Mouse (Mus musculus) heart, embryonic 12.5 days (tissue): ENCODE data around the gene Rftn1. TPM values are rescaled to one million over a fixed set of nuclear protein-coding genes. Genes with fewer than 3 reads are reported as not detected.

Experiments
- ATAC-seq: fragments of 200-750 bp; cut with Nextera tagmentation; 2 replicates; pipeline ENCODE4 v1.8.0; 2017; ENCODE audit warnings: moderate TSS enrichment, moderate library complexity; ENCODE audit not compliant: insufficient number of reproducible peaks, low FRiP score
- H3K27ac ChIP-seq: fragments of 300-500 bp; sonication (generic); 2 replicates; pipeline ENCODE4 v1.5.1; 2016; ENCODE audit warnings: mild to moderate bottlenecking, moderate library complexity; ENCODE audit not compliant: poor library complexity, severe bottlenecking
- H3K27me3 ChIP-seq: fragments of 300-500 bp; sonication (generic); replicated peaks from 2 replicates; pipeline ENCODE4 v1.6.1; 2016; ENCODE audit warnings: mild to moderate bottlenecking, moderate library complexity
- H3K36me3 ChIP-seq: fragments of 300-500 bp; sonication (generic); 2 replicates; pipeline ENCODE4 v1.6.1; 2016; ENCODE audit warnings: mild to moderate bottlenecking, moderate library complexity
- H3K4me1 ChIP-seq: fragments of 300-500 bp; sonication (generic); replicated peaks from 2 replicates; pipeline ENCODE4 v1.6.1; 2016; ENCODE audit warnings: mild to moderate bottlenecking
- H3K4me2 ChIP-seq: fragments of 300-500 bp; sonication (generic); 2 replicates; pipeline ENCODE4 v1.6.1; 2016; ENCODE audit warnings: mild to moderate bottlenecking, moderate library complexity
- H3K4me3 ChIP-seq: fragments of 300-500 bp; sonication (generic); 2 replicates; pipeline ENCODE4 v1.5.1; 2016; ENCODE audit warnings: mild to moderate bottlenecking
- H3K9ac ChIP-seq: fragments of 300-500 bp; sonication (generic); 2 replicates; pipeline ENCODE4 v1.6.1; 2016; ENCODE audit warnings: mild to moderate bottlenecking, moderate library complexity
- H3K9me3 ChIP-seq: fragments of 300-500 bp; sonication (generic); replicated peaks from 2 replicates; pipeline ENCODE4 v1.6.1; 2016; ENCODE audit warnings: mild to moderate bottlenecking, moderate library complexity
- WGBS: fragments of 180-500 bp; shearing (Covaris S2); methylation state at CpG from one replicate; pipeline ENCODE4 v1.1.7; 2016; 5-methylcytosine and 5-hydroxymethylcytosine counted together
- polyA plus RNA-seq: library from polyadenylated mRNA; unstranded; fragments of >200 nt; fragmentation: Nextera tagmentation; extraction: Ambion mirVana; gene quantifications from 2 replicates; pipeline ENCODE4 v1.2.1, GENCODE M21; 2016

The Rftn1 gene
- polyA plus RNA-seq, 1 experiment from 2014 or later = 24.2 TPM

DNA sequence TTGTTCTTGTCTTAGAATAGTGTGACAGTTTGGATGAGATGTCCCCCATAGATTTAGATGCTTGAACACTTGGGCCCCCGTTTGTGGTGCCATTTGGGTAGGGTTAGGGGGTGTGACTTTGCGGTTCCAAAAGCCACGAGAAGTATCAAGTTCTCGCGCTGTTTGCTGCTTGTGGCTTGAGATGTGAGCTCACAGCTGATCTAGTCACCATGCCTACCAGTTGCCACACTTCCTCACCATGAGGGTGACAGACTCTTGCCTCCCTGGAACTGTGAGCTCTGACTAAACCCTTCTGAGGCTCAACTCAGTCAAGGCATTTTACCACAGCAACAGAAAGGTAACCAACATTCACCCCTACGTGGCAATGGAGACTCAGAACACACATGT, 118.9 kb downstream of the Rftn1 start:
- Histone ChIP-seq H3K27ac (no peak overlapping the region), H3K4me2 (no peak overlapping the region), H3K27me3 (no peaks in the 10 kb centered on the region), H3K36me3 (peaks cover 7% of the 10 kb centered on the region; the same call in 1 of the 2 replicates), H3K4me1 (peaks cover 10% of the 10 kb centered on the region), H3K9me3 (no peaks in the 10 kb centered on the region), H3K9ac (no peak overlapping the region), H3K4me3 (no peak overlapping the region)
- ATAC-seq = no peak
- 62% methylated on average over 6 of the region's 6 CpGs for WGBS

DNA sequence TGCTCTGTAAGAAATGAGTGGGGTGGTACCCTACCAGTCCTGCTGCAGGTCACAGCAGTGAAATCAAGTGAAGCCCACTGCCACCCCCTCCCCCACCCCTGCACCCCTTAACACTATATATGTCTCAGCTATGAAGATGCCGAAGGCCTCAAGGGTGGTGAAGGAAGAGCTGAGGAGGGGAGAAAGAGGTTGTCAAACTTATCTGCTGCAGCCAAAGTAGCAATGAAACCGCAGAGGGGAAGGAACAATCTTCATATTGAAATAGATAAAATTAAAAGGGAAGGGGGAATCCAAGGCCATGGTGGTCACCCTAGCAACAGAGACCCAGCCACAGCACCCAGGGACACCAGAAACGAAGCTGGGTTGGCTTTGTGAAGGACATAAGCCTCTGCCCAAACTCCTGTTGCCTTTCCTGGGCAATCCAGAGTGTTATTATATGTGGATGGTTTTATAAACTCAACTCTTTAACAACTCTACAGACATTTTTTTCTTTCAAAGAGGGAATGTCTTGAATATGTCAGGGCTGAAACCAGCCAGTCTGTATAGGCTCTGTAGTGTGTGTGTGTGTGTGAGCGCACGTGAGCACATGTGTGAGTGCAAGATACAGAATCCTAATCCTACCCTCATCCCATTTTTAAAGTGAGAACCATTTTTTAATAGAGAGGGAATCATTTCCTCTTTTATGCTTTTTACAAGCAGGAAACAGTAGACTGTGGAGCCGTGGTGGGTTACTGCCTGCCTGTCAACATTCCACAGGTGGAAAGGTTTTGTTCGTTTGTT, 119.5 kb downstream of the Rftn1 start:
- no peaks in the 10 kb centered on the region for H3K9me3 ChIP-seq
- 68% methylated on average over 7 of the region's 7 CpGs for WGBS

DNA sequence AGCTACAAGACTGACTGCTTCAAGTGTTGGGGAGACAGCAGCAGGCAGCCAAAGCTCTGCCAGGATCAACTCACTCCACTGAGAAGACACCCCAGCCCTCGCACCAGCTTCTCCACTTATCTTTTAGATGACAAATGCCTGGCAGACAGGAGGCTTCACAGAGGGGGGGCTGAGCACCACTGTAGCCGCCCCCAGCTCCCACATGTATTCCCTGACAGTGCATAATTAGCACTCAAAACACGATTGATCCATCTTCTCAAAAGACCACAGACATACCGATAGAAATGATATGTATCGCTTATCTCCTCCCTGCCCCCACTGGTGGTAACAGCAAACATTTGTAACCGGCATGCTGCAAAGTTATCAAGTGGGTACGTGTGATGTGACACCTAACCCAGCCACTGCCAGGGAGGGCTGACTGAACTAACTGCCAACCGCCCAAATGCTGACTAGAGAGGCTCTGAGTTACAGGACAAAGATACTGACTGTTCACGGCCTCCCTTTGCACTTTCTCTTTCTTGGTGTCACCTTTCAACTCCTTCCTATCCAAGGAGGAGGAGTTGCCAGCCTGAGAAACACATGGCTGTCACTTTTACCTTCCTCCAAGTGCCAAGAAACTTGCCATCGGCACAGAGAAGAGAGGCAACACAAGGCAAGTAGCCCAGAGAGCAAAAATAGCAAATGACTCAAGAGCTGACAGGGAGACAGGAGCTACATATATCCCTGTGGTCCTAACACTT, 120.4 kb downstream of the Rftn1 start:
- no peaks in the 10 kb centered on the region for H3K27me3 ChIP-seq
- ATAC-seq = peak; percentile 29; the same call in 1 of the 2 replicates
- H3K27ac ChIP-seq = no peak overlapping the region
- peaks cover 7% of the 10 kb centered on the region; the same call in 1 of the 2 replicates for H3K36me3 ChIP-seq
- 7% methylated on average over 10 of the region's 10 CpGs for WGBS
- H3K4me2 ChIP-seq = no peak overlapping the region
- H3K9ac ChIP-seq = no peak overlapping the region
- H3K4me1 ChIP-seq = peaks cover 10% of the 10 kb centered on the region
- H3K9me3 ChIP-seq = no peaks in the 10 kb centered on the region
- H3K4me3 ChIP-seq = no peak overlapping the region

More for the DNA sequence above, 119.5 kb downstream of the Rftn1 start:
- Histone ChIP-seq H3K9ac (no peak overlapping the region), H3K27me3 (no peaks in the 10 kb centered on the region), H3K27ac (no peak overlapping the region), H3K4me2 (no peak overlapping the region), H3K36me3 (peaks cover 7% of the 10 kb centered on the region; the same call in 1 of the 2 replicates), H3K4me3 (no peak overlapping the region), H3K4me1 (peaks cover 10% of the 10 kb centered on the region)
- ATAC-seq = no peak

DNA sequence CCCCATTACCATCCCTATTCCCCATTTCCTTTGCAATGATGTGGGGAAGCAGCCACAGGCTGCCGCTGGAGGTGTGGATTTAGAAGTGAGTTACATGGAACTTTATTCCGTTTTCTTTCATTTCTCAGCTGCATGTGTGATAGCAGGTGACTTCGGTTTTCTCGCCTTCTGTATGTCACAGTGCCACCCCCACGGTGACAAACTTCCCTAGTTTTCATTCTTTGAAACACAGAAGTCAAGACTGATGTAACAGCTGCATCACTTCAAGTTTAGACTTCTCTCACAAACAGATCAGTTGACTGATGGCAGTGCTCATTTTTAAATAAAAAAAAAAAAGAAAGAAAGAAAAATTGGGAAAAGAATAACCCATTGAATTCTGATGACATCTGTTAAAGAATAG, 121.3 kb downstream of the Rftn1 start:
- no peak for ATAC-seq
- Histone ChIP-seq H3K9ac (no peak overlapping the region), H3K9me3 (no peaks in the 10 kb centered on the region), H3K36me3 (peaks cover 7% of the 10 kb centered on the region; the same call in 1 of the 2 replicates), H3K27ac (no peak overlapping the region), H3K4me2 (no peak overlapping the region), H3K27me3 (no peaks in the 10 kb centered on the region), H3K4me3 (no peak overlapping the region), H3K4me1 (peaks cover 10% of the 10 kb centered on the region)
- 72% methylated on average over 5 of the region's 5 CpGs for whole genome bisulfite sequencing

DNA sequence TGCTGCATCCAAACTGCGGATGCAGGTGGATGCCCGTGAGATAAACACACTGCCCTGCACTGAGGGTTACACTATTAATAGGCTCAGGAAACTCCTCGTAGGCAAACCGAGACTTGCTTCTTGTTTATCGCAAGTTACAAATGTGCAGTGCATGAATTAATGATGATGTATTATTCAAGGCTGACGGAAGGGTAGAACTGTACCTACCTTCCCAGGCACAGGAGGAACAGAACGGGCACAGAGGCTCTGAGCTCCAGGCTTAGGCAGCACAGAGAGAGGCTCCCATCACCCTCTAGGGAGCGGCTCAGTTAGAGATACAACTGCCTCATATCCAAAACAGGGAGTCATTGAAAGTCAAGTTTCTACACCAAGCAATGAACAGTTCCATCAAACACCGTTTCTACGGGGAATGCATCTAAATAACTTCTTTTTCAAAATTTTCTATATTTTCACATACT, 121.8 kb downstream of the Rftn1 start:
- Histone ChIP-seq H3K4me3 (no peak overlapping the region), H3K9ac (no peak overlapping the region), H3K9me3 (no peaks in the 10 kb centered on the region), H3K4me2 (no peak overlapping the region), H3K4me1 (peaks cover 10% of the 10 kb centered on the region), H3K36me3 (peaks cover 7% of the 10 kb centered on the region; the same call in 1 of the 2 replicates), H3K27me3 (no peaks in the 10 kb centered on the region), H3K27ac (no peak overlapping the region)
- WGBS = 77% methylated on average over 10 of the region's 10 CpGs
- ATAC-seq = no peak

DNA sequence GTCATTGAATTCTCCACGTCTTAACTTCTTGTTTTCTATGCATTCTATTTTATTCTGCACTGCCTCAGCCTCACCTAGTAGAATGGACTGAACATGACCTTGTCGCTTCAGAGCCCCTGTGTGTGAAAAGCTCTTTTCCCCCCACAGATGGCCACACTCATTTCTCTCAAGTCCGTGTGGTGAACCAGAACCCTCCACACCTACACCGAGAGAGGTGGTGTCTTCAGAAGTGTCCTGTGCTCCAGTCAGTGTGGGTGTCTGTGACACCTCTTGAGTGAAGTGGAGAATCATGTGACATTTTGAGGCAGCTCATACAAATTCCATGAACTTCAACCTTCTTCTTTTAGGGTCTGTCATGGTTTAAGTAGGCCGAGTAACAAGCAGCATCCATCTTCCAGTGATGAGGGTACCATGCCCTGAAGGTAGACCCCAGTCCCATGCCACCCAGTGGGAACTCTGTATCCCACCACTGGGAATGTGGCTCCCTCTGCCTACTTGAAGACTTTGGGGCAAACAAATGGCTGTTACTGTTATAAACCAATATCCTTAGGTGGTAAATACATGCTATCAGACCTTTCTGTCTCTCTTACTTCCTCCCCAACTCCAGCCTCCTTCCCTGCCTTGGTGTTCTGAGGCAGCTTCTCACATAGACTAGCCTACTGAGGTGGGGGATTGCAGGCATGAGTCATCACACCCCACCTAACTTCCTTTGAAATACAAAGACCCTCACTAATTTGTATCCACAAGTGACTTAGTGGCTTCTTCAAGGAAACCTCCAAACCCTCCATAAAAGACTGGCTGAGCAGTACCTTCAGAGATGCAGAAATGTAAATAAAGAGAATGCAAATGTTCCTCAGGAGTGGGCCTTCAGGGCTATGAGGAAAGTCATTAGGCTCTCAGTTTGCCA, 122.4 kb downstream of the Rftn1 start:
- no peak overlapping the region for H3K9ac ChIP-seq
- peaks cover 10% of the 10 kb centered on the region for H3K4me1 ChIP-seq
- H3K9me3 ChIP-seq = no peaks in the 10 kb centered on the region
- 81% methylated on average over 5 of the region's 5 CpGs for WGBS
- no peaks in the 10 kb centered on the region for H3K27me3 ChIP-seq
- no peak for ATAC-seq
- no peak overlapping the region for H3K4me2 ChIP-seq
- H3K27ac ChIP-seq = no peak overlapping the region
- peaks cover 7% of the 10 kb centered on the region; the same call in 1 of the 2 replicates for H3K36me3 ChIP-seq
- no peak overlapping the region for H3K4me3 ChIP-seq

DNA sequence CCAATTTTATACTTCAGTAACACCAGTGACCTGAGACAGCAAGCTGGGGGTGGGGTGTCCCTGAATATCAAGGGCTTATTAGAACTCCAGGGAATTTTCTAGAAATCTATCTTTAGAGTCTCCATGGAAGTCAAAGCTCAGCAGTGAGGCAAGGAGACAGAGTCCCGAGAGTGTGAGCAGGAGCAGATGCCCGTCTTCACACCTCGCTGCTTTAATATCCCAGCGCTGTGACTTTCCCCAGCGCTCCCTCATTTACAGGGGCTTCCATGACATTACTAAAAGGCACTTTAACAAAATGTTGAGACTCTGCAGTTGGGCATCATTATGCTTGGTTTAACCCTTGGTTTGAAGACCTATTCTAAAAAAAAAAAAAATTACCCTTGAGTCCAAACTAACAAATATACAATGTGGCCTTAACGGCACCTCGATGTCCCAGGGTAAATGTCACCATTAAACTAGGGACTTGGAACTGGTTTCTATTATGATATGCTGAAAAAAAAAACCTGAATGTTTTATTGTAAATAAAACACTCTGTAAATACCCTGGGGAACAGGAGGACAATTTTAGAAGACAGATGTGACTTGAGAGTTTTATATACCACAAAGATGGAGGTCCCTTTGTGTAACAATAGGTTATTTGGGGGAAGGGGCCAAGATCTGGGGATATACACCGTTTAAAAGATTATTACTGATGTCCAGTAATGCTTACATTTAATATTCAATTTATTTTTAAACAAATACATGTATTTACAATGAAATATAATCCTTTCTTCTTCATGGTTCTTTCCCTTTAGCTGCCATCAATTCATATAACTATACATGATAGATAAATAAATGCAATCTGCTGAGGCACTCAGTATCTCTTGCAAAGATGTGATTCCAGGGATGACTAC, 123.4 kb downstream of the Rftn1 start:
- Histone ChIP-seq H3K36me3 (0 out of 2 replicates have a peak, but pooled peaks cover 1% of the 10 kb centered on the region), H3K27me3 (no peaks in the 10 kb centered on the region)
- ATAC-seq = no peak

DNA sequence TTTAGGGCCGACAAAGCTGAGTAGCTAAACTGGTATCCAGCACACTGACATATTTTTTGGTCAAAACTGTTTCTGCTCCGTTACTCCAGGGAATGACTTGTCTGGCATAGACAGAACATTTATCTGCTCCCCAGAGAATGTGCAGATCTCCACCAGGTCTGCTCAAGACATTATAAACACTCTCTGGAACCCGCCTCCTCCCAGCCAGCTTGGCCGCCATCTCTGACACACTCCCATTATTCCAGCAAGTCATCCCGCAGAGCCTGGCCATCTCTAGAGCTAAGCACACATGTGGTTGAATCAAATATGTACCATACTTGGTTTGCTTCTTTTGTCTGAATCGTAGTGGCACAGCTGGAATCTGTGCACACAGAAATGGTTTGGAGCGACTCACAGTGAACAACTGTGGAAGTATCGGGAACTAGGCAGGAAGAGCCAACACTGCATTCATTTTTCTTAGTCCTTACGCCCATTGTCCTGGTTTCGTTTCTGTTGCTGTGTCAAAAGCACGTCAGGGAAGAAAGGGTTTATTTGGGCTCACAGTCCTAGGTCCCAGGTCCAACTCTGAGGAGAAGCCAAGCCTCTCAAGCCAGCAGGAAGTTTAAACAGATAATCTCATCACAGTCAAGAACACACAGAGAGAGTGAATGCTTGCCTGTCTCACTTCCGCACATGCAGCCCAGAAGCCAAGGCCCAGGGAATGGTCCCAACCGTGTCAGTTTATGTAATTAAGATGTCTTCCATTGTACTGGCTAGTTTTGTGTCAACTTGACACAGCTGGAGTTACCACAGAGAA, 126.4 kb downstream of the Rftn1 start:
- Histone ChIP-seq H3K27ac (no peak overlapping the region), H3K9me3 (no peaks in the 10 kb centered on the region), H3K4me1 (peaks cover 16% of the 10 kb centered on the region), H3K27me3 (no peaks in the 10 kb centered on the region), H3K4me3 (no peak overlapping the region), H3K36me3 (no peaks in the 10 kb centered on the region), H3K4me2 (no peak overlapping the region), H3K9ac (no peak overlapping the region)
- 85% methylated on average over 13 of the region's 13 CpGs for WGBS
- ATAC-seq = no peak

More for the DNA sequence above, 123.4 kb downstream of the Rftn1 start:
- Histone ChIP-seq H3K4me2 (no peak overlapping the region), H3K9ac (no peak overlapping the region), H3K9me3 (no peaks in the 10 kb centered on the region), H3K4me1 (peaks cover 17% of the 10 kb centered on the region), H3K27ac (no peak overlapping the region), H3K4me3 (no peak overlapping the region)
- 84% methylated on average over 8 of the region's 8 CpGs for WGBS

DNA sequence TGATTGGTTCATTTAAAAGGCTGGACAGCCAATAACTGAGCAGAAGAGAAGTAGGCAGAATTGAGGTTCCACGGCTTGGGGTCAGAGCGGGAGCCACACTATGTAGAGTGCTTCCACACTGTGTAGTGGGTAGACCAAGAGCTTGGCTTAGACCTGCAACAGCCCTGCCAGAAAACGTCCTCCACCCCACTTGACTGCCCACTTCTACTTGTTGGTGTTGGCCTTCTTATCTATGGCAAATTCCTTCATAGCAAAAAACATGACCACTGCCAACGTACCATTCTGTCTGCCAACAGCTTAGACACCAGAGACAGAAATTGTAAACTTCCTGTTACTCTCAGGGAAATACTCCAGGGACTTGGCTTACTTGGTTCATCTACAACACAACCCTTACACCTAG, 127.8 kb downstream of the Rftn1 start:
- WGBS = 62% methylated on average over 4 of the region's 4 CpGs
- ATAC-seq = no peak

More for the DNA sequence above, 127.8 kb downstream of the Rftn1 start:
- Histone ChIP-seq H3K4me1 (peaks cover 16% of the 10 kb centered on the region), H3K36me3 (no peaks in the 10 kb centered on the region), H3K27ac (no peak overlapping the region), H3K9me3 (no peaks in the 10 kb centered on the region), H3K4me3 (no peak overlapping the region), H3K4me2 (no peak overlapping the region), H3K27me3 (no peaks in the 10 kb centered on the region), H3K9ac (no peak overlapping the region)
